Mouse (Mus musculus): ENCODE results near the gene Mettl6. TPM values are rescaled to one million over a fixed set of nuclear protein-coding genes. Genes with fewer than 3 reads are reported as not detected.

Gene Mettl6
- polyA plus RNA-seq, 1 experiment from 2014 or later, result 48.7 TPM

Other genes starting within 250 kb of the Mettl6 start
- 9.9 TPM in 2 replicates for gene Phf7, start 243.7 kb downstream of the Mettl6 start, polyA plus RNA-seq (2015; fragmentation: Nextera tagmentation; extraction: Ambion mirVana)
- 124 and 130 TPM in 2 replicates for gene Bap1, start 243.6 kb downstream of the Mettl6 start, polyA plus RNA-seq (2015; fragmentation: Nextera tagmentation; extraction: Ambion mirVana)
- gene Dnah1, start 171.1 kb downstream of the Mettl6 start, polyA plus RNA-seq (2015; fragmentation: Nextera tagmentation; extraction: Ambion mirVana), result 4.6 and 4.9 TPM in 2 replicates
- gene Capn7, start 158.4 kb downstream of the Mettl6 start, polyA plus RNA-seq (2015; fragmentation: Nextera tagmentation; extraction: Ambion mirVana), result 85.9 and 89.5 TPM in 2 replicates
- 151 and 161 TPM in 2 replicates for gene Sh3bp5, start 59.0 kb downstream of the Mettl6 start, polyA plus RNA-seq (2015; fragmentation: Nextera tagmentation; extraction: Ambion mirVana)
- 8.4 and 10.1 TPM in 2 replicates for gene Eaf1, start 641 bp downstream of the Mettl6 start, polyA plus RNA-seq (2015; fragmentation: Nextera tagmentation; extraction: Ambion mirVana)
- not detected in 2 replicates for gene Colq, start 96.3 kb upstream of the Mettl6 start, polyA plus RNA-seq (2015; fragmentation: Nextera tagmentation; extraction: Ambion mirVana)
- 0.63 and 1.2 TPM in 2 replicates for gene Gm49387, start 145.8 kb upstream of the Mettl6 start, polyA plus RNA-seq (2015; fragmentation: Nextera tagmentation; extraction: Ambion mirVana)
- 13.8 and 16.2 TPM in 2 replicates for gene Btd, start 146.0 kb upstream of the Mettl6 start, polyA plus RNA-seq (2015; fragmentation: Nextera tagmentation; extraction: Ambion mirVana)
- 6.2 and 8.4 TPM in 2 replicates for gene Hacl1, start 146.2 kb upstream of the Mettl6 start, polyA plus RNA-seq (2015; fragmentation: Nextera tagmentation; extraction: Ambion mirVana)

All from midbrain, embryonic 15.5 days (tissue).